Mouse (Mus musculus): Measurements from ENCODE around the gene Cacna1d. TPM values are rescaled to one million over a fixed set of nuclear protein-coding genes. Genes with fewer than 3 reads are reported as not detected.

Gene Cacna1d
- polyA plus RNA-seq, 1 experiment from 2014 or later: 0.36 TPM

- H3K9me3 ChIP-seq (ENCODE audit: low read length): no peaks in the 10 kb centered on the region
- no peak overlapping the region for H3K4me3 ChIP-seq (ENCODE audit: low read depth, low read length)
- no peaks in the 10 kb centered on the region for H3K36me3 ChIP-seq (replicated peaks; ENCODE audit: insufficient read depth, low read length)
- no peak for DNase-seq
- H3K27ac ChIP-seq (ENCODE audit: low read depth): no peak overlapping the region; the same call in 1 of the 2 replicates
- H3K9ac ChIP-seq (replicated peaks): no peak overlapping the region
- ATAC-seq: no peak
- H3K4me1 ChIP-seq (ENCODE audit: insufficient read depth): peaks cover 7% of the 10 kb centered on the region
- TF ChIP-seq CTCF (IDR thresholded peaks at IDR 0.05; ENCODE audit: low read depth): no peak
- TF ChIP-seq EP300 (IDR thresholded peaks at IDR 0.05; ENCODE audit: low read depth): no peak
- 69% methylated on average over 4 of the region's 4 CpGs for WGBS (ENCODE audit: insufficient replicate concordance)
- no peak overlapping the region for H3K4me2 ChIP-seq (ENCODE audit: low read depth, low read length)
- H3K27me3 ChIP-seq (ENCODE audit: insufficient read depth, low read length): no peaks in the 10 kb centered on the region
These were observed 242.4 kb downstream of the Cacna1d start for GRCm38 (mm10) chr14:30248811-30249210.

GRCm38 (mm10) chr14:30248121-30248520, 243.1 kb downstream of the Cacna1d start:
- DNase-seq (no peak), ATAC-seq (no peak)
- H3K27ac ChIP-seq (ENCODE audit: low read depth): no peak overlapping the region
- H3K36me3 ChIP-seq (replicated peaks; ENCODE audit: insufficient read depth, low read length): no peaks in the 10 kb centered on the region
- H3K9ac ChIP-seq (replicated peaks): no peak overlapping the region
- H3K4me1 ChIP-seq (ENCODE audit: insufficient read depth): peaks cover 7% of the 10 kb centered on the region
- H3K27me3 ChIP-seq (ENCODE audit: insufficient read depth, low read length): no peaks in the 10 kb centered on the region
- WGBS (ENCODE audit: insufficient replicate concordance): 26% methylated on average over 8 of the region's 8 CpGs
- H3K4me2 ChIP-seq (ENCODE audit: low read depth, low read length): no peak overlapping the region
- H3K9me3 ChIP-seq (ENCODE audit: low read length): no peaks in the 10 kb centered on the region
- H3K4me3 ChIP-seq (ENCODE audit: low read depth, low read length): no peak overlapping the region
- no peak for TF ChIP-seq EP300 (IDR thresholded peaks at IDR 0.05; ENCODE audit: low read depth)
- no peak for TF ChIP-seq CTCF (IDR thresholded peaks at IDR 0.05; ENCODE audit: low read depth)

- H3K27me3 ChIP-seq (ENCODE audit: insufficient read depth, low read length): no peaks in the 10 kb centered on the region
- DNase-seq (no peak), ATAC-seq (no peak)
- no peak overlapping the region for H3K27ac ChIP-seq (ENCODE audit: low read depth)
- H3K9me3 ChIP-seq (ENCODE audit: low read length): no peaks in the 10 kb centered on the region
- no peaks in the 10 kb centered on the region for H3K36me3 ChIP-seq (replicated peaks; ENCODE audit: insufficient read depth, low read length)
- TF ChIP-seq EP300 (IDR thresholded peaks at IDR 0.05; ENCODE audit: low read depth) (no peak), CTCF (IDR thresholded peaks at IDR 0.05; ENCODE audit: low read depth) (no peak)
- H3K4me3 ChIP-seq (ENCODE audit: low read depth, low read length): no peak overlapping the region
- no peak overlapping the region for H3K9ac ChIP-seq (replicated peaks)
- peaks cover 7% of the 10 kb centered on the region for H3K4me1 ChIP-seq (ENCODE audit: insufficient read depth)
- no peak overlapping the region for H3K4me2 ChIP-seq (ENCODE audit: low read depth, low read length)
- WGBS (ENCODE audit: insufficient replicate concordance): 62% methylated on average over 4 of the region's 4 CpGs
These were observed 243.6 kb downstream of the Cacna1d start for GRCm38 (mm10) chr14:30247606-30248005.

DNA sequence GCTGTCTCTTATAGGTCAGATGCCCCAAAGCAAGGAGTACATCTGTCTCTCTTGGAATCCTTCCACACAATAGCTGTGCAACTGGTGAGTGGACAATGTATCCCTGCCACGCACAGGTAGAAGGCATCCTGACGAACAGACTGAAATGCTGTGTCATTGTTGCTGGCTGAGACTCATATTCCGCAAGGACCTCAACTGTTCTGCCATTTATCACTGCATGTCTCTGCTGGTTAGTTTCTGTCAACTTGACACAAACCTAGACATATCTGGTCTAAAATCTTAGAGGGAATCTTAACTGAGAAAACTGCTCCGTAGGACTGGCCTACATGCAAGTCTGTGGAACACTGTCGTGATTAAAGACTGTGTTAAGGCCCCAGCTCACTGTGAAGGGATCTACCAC, 246.5 kb downstream of the Cacna1d start:
- no peak overlapping the region for H3K4me3 ChIP-seq (ENCODE audit: low read depth, low read length)
- no peak overlapping the region for H3K9ac ChIP-seq (replicated peaks)
- H3K4me1 ChIP-seq (ENCODE audit: insufficient read depth): peaks cover 2% of the 10 kb centered on the region; the same call in 1 of the 2 replicates
- no peaks in the 10 kb centered on the region for H3K27me3 ChIP-seq (ENCODE audit: insufficient read depth, low read length)
- H3K36me3 ChIP-seq (replicated peaks; ENCODE audit: insufficient read depth, low read length): no peaks in the 10 kb centered on the region
- ATAC-seq: no peak
- H3K4me2 ChIP-seq (ENCODE audit: low read depth, low read length): no peak overlapping the region
- no peak for DNase-seq
- no peak overlapping the region for H3K27ac ChIP-seq (ENCODE audit: low read depth)
- H3K9me3 ChIP-seq (ENCODE audit: low read length): no peaks in the 10 kb centered on the region
- 74% methylated on average over 5 of the region's 5 CpGs for WGBS (ENCODE audit: insufficient replicate concordance)
- TF ChIP-seq CTCF (IDR thresholded peaks at IDR 0.05; ENCODE audit: low read depth) (no peak), EP300 (IDR thresholded peaks at IDR 0.05; ENCODE audit: low read depth) (no peak)

- no peak overlapping the region for H3K4me3 ChIP-seq (ENCODE audit: low read depth, low read length)
- H3K27me3 ChIP-seq (ENCODE audit: insufficient read depth, low read length): no peaks in the 10 kb centered on the region
- H3K4me2 ChIP-seq (ENCODE audit: low read depth, low read length): 0 out of 2 replicates have a peak overlapping the region, but pooled peaks have one; percentile 7
- H3K9me3 ChIP-seq (ENCODE audit: low read length): no peaks in the 10 kb centered on the region
- H3K4me1 ChIP-seq (ENCODE audit: insufficient read depth): no peaks in the 10 kb centered on the region; the same call in 1 of the 2 replicates
- ATAC-seq (no peak), DNase-seq (no peak)
- TF ChIP-seq EP300 (IDR thresholded peaks at IDR 0.05; ENCODE audit: low read depth): no peak
- peak overlapping the region; percentile 57 for H3K27ac ChIP-seq (ENCODE audit: low read depth)
- WGBS (ENCODE audit: insufficient replicate concordance): 57% methylated on average over 3 of the region's 3 CpGs
- no peaks in the 10 kb centered on the region for H3K36me3 ChIP-seq (replicated peaks; ENCODE audit: insufficient read depth, low read length)
- H3K9ac ChIP-seq (replicated peaks): no peak overlapping the region
These were observed 248.4 kb downstream of the Cacna1d start for GRCm38 (mm10) chr14:30242818-30243205.

DNA sequence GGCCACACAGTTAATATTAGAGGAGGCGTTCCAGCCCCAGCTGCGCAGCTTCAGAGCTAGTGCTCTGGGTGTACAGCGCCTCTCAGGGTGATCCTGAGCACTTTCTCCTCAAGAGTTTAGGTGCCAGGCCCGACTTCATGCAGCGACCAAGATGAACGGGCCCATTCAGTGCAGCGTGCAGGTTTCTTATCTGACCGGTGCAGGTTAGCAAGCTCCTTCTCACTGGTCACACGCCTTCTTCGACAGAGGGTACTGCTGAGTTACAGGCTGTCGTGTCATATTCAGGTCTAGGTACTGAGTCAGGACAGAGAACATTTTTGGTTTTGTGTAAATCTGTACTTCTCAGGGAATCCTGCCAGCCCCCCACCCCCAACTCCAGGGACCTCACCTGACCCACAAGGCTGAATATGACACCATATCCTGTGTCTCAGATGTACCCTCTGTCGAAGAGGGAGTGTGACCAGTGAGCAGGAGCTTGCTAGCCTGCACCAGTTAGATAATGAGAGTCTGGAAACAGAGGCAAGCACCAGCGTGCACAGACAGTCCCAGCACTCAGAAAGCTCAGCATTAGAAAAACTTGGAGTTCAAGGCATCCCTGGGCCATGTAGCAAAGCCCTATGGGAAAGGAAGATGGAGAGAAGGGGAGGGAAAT, 249.0 kb downstream of the Cacna1d start:
- H3K9me3 ChIP-seq (ENCODE audit: low read length): no peaks in the 10 kb centered on the region
- no peak for DNase-seq
- no peaks in the 10 kb centered on the region for H3K27me3 ChIP-seq (ENCODE audit: insufficient read depth, low read length)
- 0 out of 2 replicates have a peak overlapping the region, but pooled peaks have one; percentile 7 for H3K4me2 ChIP-seq (ENCODE audit: low read depth, low read length)
- no peak overlapping the region for H3K4me3 ChIP-seq (ENCODE audit: low read depth, low read length)
- peak; percentile 44; the same call in 1 of the 2 replicates for TF ChIP-seq EP300 (IDR thresholded peaks at IDR 0.05; ENCODE audit: low read depth)
- 0 out of 2 replicates have a peak, but pooled peaks have one; percentile 13 for TF ChIP-seq CTCF (IDR thresholded peaks at IDR 0.05; ENCODE audit: low read depth)
- H3K9ac ChIP-seq (replicated peaks): no peak overlapping the region
- no peaks in the 10 kb centered on the region for H3K4me1 ChIP-seq (ENCODE audit: insufficient read depth)
- peak; percentile 94 for ATAC-seq
- WGBS (ENCODE audit: insufficient replicate concordance): 65% methylated on average over 13 of the region's 13 CpGs
- no peaks in the 10 kb centered on the region for H3K36me3 ChIP-seq (replicated peaks; ENCODE audit: insufficient read depth, low read length)
- H3K27ac ChIP-seq (ENCODE audit: low read depth): peak overlapping the region; percentile 57

All from liver, postnatal 0 days (tissue).